Mouse (Mus musculus): ENCODE results near the gene Nt5m. TPM values are rescaled to one million over a fixed set of nuclear protein-coding genes. Genes with fewer than 3 reads are reported as not detected.

Nt5m gene
- polyA plus RNA-seq, 1 experiment from 2014 or later, result 75.8 TPM

- no peak overlapping the region for H3K4me2 ChIP-seq (ENCODE audit: low read length)
- H3K4me3 ChIP-seq (ENCODE audit: low read depth, low read length), result no peak overlapping the region
- no peaks in the 10 kb centered on the region for H3K9me3 ChIP-seq (replicated peaks; ENCODE audit: control insufficient read depth, low read length, poor library complexity, severe bottlenecking)
- 62% methylated on average over 3 of the region's 3 CpGs for WGBS
- H3K9ac ChIP-seq (ENCODE audit: low read depth, low read length), result no peak overlapping the region
- no peak overlapping the region for H3K27ac ChIP-seq (ENCODE audit: low read length)
- H3K36me3 ChIP-seq (ENCODE audit: control insufficient read depth, insufficient read depth, low read length), result no peaks in the 10 kb centered on the region
- H3K27me3 ChIP-seq (ENCODE audit: control insufficient read depth, insufficient read depth, low read depth, low read length), result no peaks in the 10 kb centered on the region
- no peak for ATAC-seq
- no peaks in the 10 kb centered on the region for H3K4me1 ChIP-seq (ENCODE audit: control insufficient read depth, insufficient read depth, low read length)
Measured at GRCm38 (mm10) chr11:59908446-59908845, 69.2 kb downstream of the Nt5m start.

DNA sequence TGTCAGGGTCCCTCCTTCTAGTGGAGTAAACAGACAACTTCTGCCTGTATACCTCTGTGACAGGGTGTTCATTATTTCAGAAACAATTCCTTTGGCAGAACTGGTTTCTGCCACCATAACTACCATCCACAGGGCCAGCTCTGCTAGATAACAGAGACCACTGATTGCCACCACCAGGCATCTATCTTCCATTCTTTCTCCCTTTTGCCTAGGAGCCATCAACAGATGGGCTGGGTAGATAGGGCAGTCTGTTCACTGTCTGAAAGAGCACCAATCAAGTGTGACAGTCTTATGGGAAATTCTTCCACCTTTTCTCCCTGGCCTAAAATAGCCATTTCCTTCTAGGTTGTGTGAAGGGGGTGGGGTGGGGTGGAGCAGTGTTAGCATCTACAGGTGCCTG is 71.3 kb downstream of the Nt5m start:
- no peak for ATAC-seq
- Histone ChIP-seq H3K27me3 (ENCODE audit: control insufficient read depth, insufficient read depth, low read depth, low read length) (no peaks in the 10 kb centered on the region), H3K4me2 (ENCODE audit: low read length) (no peak overlapping the region), H3K27ac (ENCODE audit: low read length) (no peak overlapping the region), H3K9me3 (replicated peaks; ENCODE audit: control insufficient read depth, low read length, poor library complexity, severe bottlenecking) (no peaks in the 10 kb centered on the region), H3K36me3 (ENCODE audit: control insufficient read depth, insufficient read depth, low read length) (no peaks in the 10 kb centered on the region), H3K4me1 (ENCODE audit: control insufficient read depth, insufficient read depth, low read length) (no peaks in the 10 kb centered on the region), H3K4me3 (ENCODE audit: low read depth, low read length) (no peak overlapping the region), H3K9ac (ENCODE audit: low read depth, low read length) (no peak overlapping the region)

- Histone ChIP-seq H3K4me3 (ENCODE audit: low read depth, low read length) (no peak overlapping the region), H3K9ac (ENCODE audit: low read depth, low read length) (no peak overlapping the region), H3K27me3 (ENCODE audit: control insufficient read depth, insufficient read depth, low read depth, low read length) (no peaks in the 10 kb centered on the region), H3K27ac (ENCODE audit: low read length) (no peak overlapping the region), H3K36me3 (ENCODE audit: control insufficient read depth, insufficient read depth, low read length) (no peaks in the 10 kb centered on the region), H3K4me2 (ENCODE audit: low read length) (no peak overlapping the region), H3K4me1 (ENCODE audit: control insufficient read depth, insufficient read depth, low read length) (no peaks in the 10 kb centered on the region), H3K9me3 (replicated peaks; ENCODE audit: control insufficient read depth, low read length, poor library complexity, severe bottlenecking) (no peaks in the 10 kb centered on the region)
- ATAC-seq, result no peak
- WGBS, result 78% methylated on average over 1 of the region's 1 CpGs
Measured at GRCm38 (mm10) chr11:59911523-59911922, 72.3 kb downstream of the Nt5m start.

GRCm38 (mm10) chr11:59913702-59914101 is 74.5 kb downstream of the Nt5m start:
- H3K27ac ChIP-seq (ENCODE audit: low read length), result no peak overlapping the region
- WGBS, result 84% methylated on average over 4 of the region's 4 CpGs

DNA sequence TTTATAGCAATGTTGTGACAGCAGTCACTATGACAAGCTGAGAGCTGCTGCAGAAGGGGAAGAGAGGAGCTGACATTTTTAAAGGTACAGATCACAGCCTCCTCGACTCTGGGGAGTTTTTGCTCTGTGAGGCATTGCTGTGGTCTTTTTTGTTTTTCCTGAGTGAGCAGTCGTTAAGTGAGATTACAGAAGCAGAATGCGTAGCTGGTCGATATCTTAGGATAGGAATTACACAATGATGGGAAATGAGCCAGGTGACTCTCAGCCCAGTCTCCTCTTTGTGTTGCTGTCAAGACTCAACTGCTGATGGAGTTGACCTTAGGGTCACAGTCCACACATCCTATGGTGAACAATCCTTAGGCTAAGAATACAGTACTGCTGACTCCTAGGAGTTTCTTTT is 78.8 kb downstream of the Nt5m start:
- Histone ChIP-seq H3K36me3 (ENCODE audit: control insufficient read depth, insufficient read depth, low read length) (no peaks in the 10 kb centered on the region), H3K27ac (ENCODE audit: low read length) (no peak overlapping the region), H3K4me3 (ENCODE audit: low read depth, low read length) (no peak overlapping the region), H3K27me3 (ENCODE audit: control insufficient read depth, insufficient read depth, low read depth, low read length) (no peaks in the 10 kb centered on the region), H3K4me2 (ENCODE audit: low read length) (no peak overlapping the region), H3K9me3 (replicated peaks; ENCODE audit: control insufficient read depth, low read length, poor library complexity, severe bottlenecking) (no peaks in the 10 kb centered on the region), H3K9ac (ENCODE audit: low read depth, low read length) (no peak overlapping the region), H3K4me1 (ENCODE audit: control insufficient read depth, insufficient read depth, low read length) (no peaks in the 10 kb centered on the region)
- ATAC-seq, result no peak
- WGBS, result 60% methylated on average over 4 of the region's 4 CpGs

More at GRCm38 (mm10) chr11:59913702-59914101, 74.5 kb downstream of the Nt5m start:
- Histone ChIP-seq H3K4me3 (ENCODE audit: low read depth, low read length) (no peak overlapping the region), H3K4me2 (ENCODE audit: low read length) (no peak overlapping the region), H3K9me3 (replicated peaks; ENCODE audit: control insufficient read depth, low read length, poor library complexity, severe bottlenecking) (no peaks in the 10 kb centered on the region), H3K36me3 (ENCODE audit: control insufficient read depth, insufficient read depth, low read length) (no peaks in the 10 kb centered on the region), H3K9ac (ENCODE audit: low read depth, low read length) (no peak overlapping the region), H3K4me1 (ENCODE audit: control insufficient read depth, insufficient read depth, low read length) (no peaks in the 10 kb centered on the region), H3K27me3 (ENCODE audit: control insufficient read depth, insufficient read depth, low read depth, low read length) (no peaks in the 10 kb centered on the region)
- no peak for ATAC-seq

DNA sequence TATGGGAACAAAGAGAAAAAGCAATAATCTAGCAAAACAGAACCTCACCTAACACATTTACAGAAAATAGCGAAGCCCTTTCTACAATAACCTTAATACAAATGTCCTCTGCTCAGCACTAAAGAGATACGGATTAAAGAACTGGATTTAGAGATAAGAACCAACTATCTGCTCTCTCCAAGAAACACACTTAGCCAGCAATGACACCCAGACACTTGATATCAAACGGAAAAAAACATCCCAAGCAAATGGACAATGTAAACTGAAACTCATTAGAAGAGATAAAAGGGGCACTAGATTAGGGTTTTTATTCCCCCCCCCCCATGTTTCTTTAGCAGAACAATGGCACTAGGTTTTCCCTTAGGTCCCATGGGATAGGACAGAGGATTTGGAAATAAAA is 80.2 kb downstream of the Nt5m start:
- no peak for ATAC-seq
- no peak overlapping the region for H3K4me3 ChIP-seq (ENCODE audit: low read depth, low read length)
- no peaks in the 10 kb centered on the region for H3K36me3 ChIP-seq (ENCODE audit: control insufficient read depth, insufficient read depth, low read length)
- WGBS, result 66% methylated on average over 3 of the region's 3 CpGs
- H3K9ac ChIP-seq (ENCODE audit: low read depth, low read length), result no peak overlapping the region
- no peaks in the 10 kb centered on the region for H3K27me3 ChIP-seq (ENCODE audit: control insufficient read depth, insufficient read depth, low read depth, low read length)
- H3K27ac ChIP-seq (ENCODE audit: low read length), result no peak overlapping the region
- no peaks in the 10 kb centered on the region for H3K9me3 ChIP-seq (replicated peaks; ENCODE audit: control insufficient read depth, low read length, poor library complexity, severe bottlenecking)
- H3K4me2 ChIP-seq (ENCODE audit: low read length), result no peak overlapping the region
- H3K4me1 ChIP-seq (ENCODE audit: control insufficient read depth, insufficient read depth, low read length), result no peaks in the 10 kb centered on the region

GRCm38 (mm10) chr11:59920331-59920730 is 81.1 kb downstream of the Nt5m start:
- 78% methylated on average over 5 of the region's 5 CpGs for WGBS
- Histone ChIP-seq H3K36me3 (ENCODE audit: control insufficient read depth, insufficient read depth, low read length) (no peaks in the 10 kb centered on the region), H3K9me3 (replicated peaks; ENCODE audit: control insufficient read depth, low read length, poor library complexity, severe bottlenecking) (no peaks in the 10 kb centered on the region), H3K4me1 (ENCODE audit: control insufficient read depth, insufficient read depth, low read length) (no peaks in the 10 kb centered on the region), H3K27me3 (ENCODE audit: control insufficient read depth, insufficient read depth, low read depth, low read length) (no peaks in the 10 kb centered on the region), H3K9ac (ENCODE audit: low read depth, low read length) (no peak overlapping the region), H3K27ac (ENCODE audit: low read length) (no peak overlapping the region), H3K4me2 (ENCODE audit: low read length) (no peak overlapping the region), H3K4me3 (ENCODE audit: low read depth, low read length) (no peak overlapping the region)
- no peak for ATAC-seq

DNA sequence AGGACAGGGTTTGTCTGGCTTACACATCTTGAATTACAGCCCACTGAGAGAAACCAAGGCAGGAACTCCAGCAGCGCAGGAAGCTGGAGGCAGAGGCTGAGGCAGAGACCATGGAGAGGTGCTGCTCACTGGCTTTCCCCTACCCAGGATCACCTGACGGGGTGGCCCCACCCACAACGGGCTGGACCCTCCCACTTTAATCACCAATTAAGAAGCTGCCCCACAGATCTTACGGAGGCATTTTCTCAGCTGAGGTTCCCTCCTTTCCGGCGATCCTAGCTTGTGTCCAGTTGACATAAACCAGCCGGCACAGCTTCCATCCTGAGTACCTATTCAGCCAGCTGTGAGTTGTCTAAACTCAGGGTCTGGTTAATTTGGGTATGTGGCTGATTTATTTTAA is 82.0 kb downstream of the Nt5m start:
- Histone ChIP-seq H3K9me3 (replicated peaks; ENCODE audit: control insufficient read depth, low read length, poor library complexity, severe bottlenecking) (no peaks in the 10 kb centered on the region), H3K9ac (ENCODE audit: low read depth, low read length) (no peak overlapping the region), H3K27me3 (ENCODE audit: control insufficient read depth, insufficient read depth, low read depth, low read length) (no peaks in the 10 kb centered on the region), H3K27ac (ENCODE audit: low read length) (no peak overlapping the region), H3K4me3 (ENCODE audit: low read depth, low read length) (no peak overlapping the region), H3K4me2 (ENCODE audit: low read length) (no peak overlapping the region), H3K36me3 (ENCODE audit: control insufficient read depth, insufficient read depth, low read length) (no peaks in the 10 kb centered on the region), H3K4me1 (ENCODE audit: control insufficient read depth, insufficient read depth, low read length) (no peaks in the 10 kb centered on the region)
- ATAC-seq, result no peak
- WGBS, result 21% methylated on average over 7 of the region's 7 CpGs

DNA sequence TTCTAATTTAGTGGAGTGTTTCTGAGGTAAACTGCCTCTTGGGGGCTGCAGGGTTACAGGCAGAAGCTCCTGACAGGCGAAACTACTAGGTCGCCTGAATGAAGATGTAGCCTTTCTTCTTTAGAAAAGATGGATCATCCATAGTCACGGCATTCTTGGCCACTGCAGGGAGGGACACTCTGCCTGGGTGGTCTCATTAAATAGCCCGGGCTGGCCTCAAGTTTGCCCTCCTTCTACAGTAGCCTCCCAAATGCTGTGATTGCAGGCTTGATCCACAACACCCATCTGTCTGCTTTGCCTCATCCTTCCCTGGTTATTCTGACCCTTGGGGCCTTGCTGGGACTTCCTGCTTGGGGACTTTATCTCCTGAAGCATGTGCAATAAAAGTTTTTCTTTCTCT is 90.8 kb downstream of the Nt5m start:
- Histone ChIP-seq H3K9ac (ENCODE audit: low read depth, low read length) (no peak overlapping the region), H3K27ac (ENCODE audit: low read length) (no peak overlapping the region), H3K4me2 (ENCODE audit: low read length) (no peak overlapping the region), H3K27me3 (ENCODE audit: control insufficient read depth, insufficient read depth, low read depth, low read length) (no peaks in the 10 kb centered on the region), H3K4me1 (ENCODE audit: control insufficient read depth, insufficient read depth, low read length) (peaks cover 4% of the 10 kb centered on the region; the same call in 1 of the 2 replicates), H3K4me3 (ENCODE audit: low read depth, low read length) (no peak overlapping the region), H3K9me3 (replicated peaks; ENCODE audit: control insufficient read depth, low read length, poor library complexity, severe bottlenecking) (no peaks in the 10 kb centered on the region), H3K36me3 (ENCODE audit: control insufficient read depth, insufficient read depth, low read length) (no peaks in the 10 kb centered on the region)
- no peak for ATAC-seq
- WGBS, result 50% methylated on average over 4 of the region's 4 CpGs
